Mouse (Mus musculus): ENCODE data around the gene Ceacam2. TPM values are rescaled to one million over a fixed set of nuclear protein-coding genes. Genes with fewer than 3 reads are reported as not detected.
"Not testable (repeated sequence)": the region's sequence is repeated elsewhere in the genome, so short reads cannot be mapped to it uniquely, and the experiment has no call there.

The Ceacam2 gene
- total RNA-seq, 2 experiments from 2014 or later, result 1.4 to 2.1 TPM

GRCm38 (mm10) chr7:25486186-25486585, 53.5 kb downstream of the Ceacam2 start:
- intact Hi-C loops (cut with DNase I), result loop anchor here (1.0 to 2.0 kb wide), 2 partner anchors 55 to 113 kb away; no protein-coding TSS in a partner anchor
- peak; percentile 27 to 50 for DNase-seq

- no peak for DNase-seq
- intact Hi-C loops (cut with DNase I), result no loop called here
Observed at GRCm38 (mm10) chr7:25485061-25485460, 54.6 kb downstream of the Ceacam2 start.

- intact Hi-C loops (cut with DNase I), result no loop called here
Observed at GRCm38 (mm10) chr7:25483133-25483735, 56.4 kb downstream of the Ceacam2 start.

GRCm38 (mm10) chr7:25480791-25481190, 58.9 kb downstream of the Ceacam2 start:
- DNase-seq; intact Hi-C loops (cut with DNase I): not testable (repeated sequence)

More at GRCm38 (mm10) chr7:25483133-25483735, 56.4 kb downstream of the Ceacam2 start:
- DNase-seq, result no peak

- peak; percentile 45 to 56 for DNase-seq
- intact Hi-C loops (cut with DNase I), result loop anchor here (1.0 to 2.0 kb wide), 2 partner anchors 55 to 61 kb away; no protein-coding TSS in a partner anchor
Observed at GRCm38 (mm10) chr7:25479440-25479839, 60.2 kb downstream of the Ceacam2 start.

GRCm38 (mm10) chr7:25477752-25478093, 61.9 kb downstream of the Ceacam2 start:
- intact Hi-C loops (cut with DNase I), result loop anchor here (2.0 kb wide), 1 partner anchor 63 kb away; no protein-coding TSS in a partner anchor
- not testable (repeated sequence) for DNase-seq

- intact Hi-C loops (cut with DNase I), result not testable (repeated sequence)
- DNase-seq, result peak; percentile 48 to 56
Observed at GRCm38 (mm10) chr7:25477091-25477751, 62.4 kb downstream of the Ceacam2 start, which contains the start of gene Ceacam1. Gene Ceacam1, minus strand, starts transcription at chr7:25477603.

- DNase-seq; intact Hi-C loops (cut with DNase I): not testable (repeated sequence)
Observed at GRCm38 (mm10) chr7:25471821-25472220, 67.8 kb downstream of the Ceacam2 start.

Other genes starting within 250 kb of the Ceacam2 start
- 1 to 10 TPM; 3.7 to 5.1 TPM for gene Pafah1b3, start 241.9 kb downstream of the Ceacam2 start, total RNA-seq (2021)
- not detected for gene Prr19, start 238.4 kb downstream of the Ceacam2 start, total RNA-seq (2021)
- not detected for gene Tmem145, start 233.8 kb downstream of the Ceacam2 start, total RNA-seq (2021)
- 10 to 100 TPM; 30.4 to 31.1 TPM for gene Megf8, start 222.7 kb downstream of the Ceacam2 start, total RNA-seq (2021)
- not detected for gene Cnfn, start 170.1 kb downstream of the Ceacam2 start, total RNA-seq (2021)
- gene Lipe, start 141.1 kb downstream of the Ceacam2 start, total RNA-seq (2021), result 10 to 100 TPM; 53.3 to 57.8 TPM
- gene Cxcl17, start 127.0 kb downstream of the Ceacam2 start, total RNA-seq (2021), result not detected
- 10 to 100 TPM; 12.0 to 15.8 TPM for gene Ceacam1, start 62.3 kb downstream of the Ceacam2 start, total RNA-seq (2021)
- gene Erich4, start 76.0 kb upstream of the Ceacam2 start, total RNA-seq (2021), result under 1 TPM; 0.30 to 0.56 TPM
- gene Dmac2, start 79.6 kb upstream of the Ceacam2 start, total RNA-seq (2021), result 10 to 100 TPM; 55.2 to 59.1 TPM
- gene B3gnt8, start 86.8 kb upstream of the Ceacam2 start, total RNA-seq (2021), result 1 to 10 TPM; 2.6 to 4.6 TPM
- 100 to 1,000 TPM; 237 to 254 TPM for gene Bckdha, start 119.1 kb upstream of the Ceacam2 start, total RNA-seq (2021)
- 10 to 100 TPM; 16.0 to 18.9 TPM for gene Exosc5, start 119.3 kb upstream of the Ceacam2 start, total RNA-seq (2021)
- gene Tmem91, start 135.3 kb upstream of the Ceacam2 start, total RNA-seq (2021), result not detected
- 10 to 100 TPM; 10.2 to 10.8 TPM for gene B9d2, start 140.9 kb upstream of the Ceacam2 start, total RNA-seq (2021)
- gene Tgfb1, start 147.1 kb upstream of the Ceacam2 start, total RNA-seq (2021), result 10 to 100 TPM; 23.8 to 27.0 TPM
- gene Ccdc97, start 179.2 kb upstream of the Ceacam2 start, total RNA-seq (2021), result 10 to 100 TPM; 55.0 to 55.8 TPM
- gene Hnrnpul1, start 214.9 kb upstream of the Ceacam2 start, total RNA-seq (2021), result 10 to 100 TPM; 78.4 to 82.7 TPM
- 10 to 100 TPM; 81.0 to 94.8 TPM for gene Axl, start 248.8 kb upstream of the Ceacam2 start, total RNA-seq (2021)

Measured in heart, postnatal 36 days (tissue).